Mouse (Mus musculus) midbrain, embryonic 11.5 days (tissue): ENCODE measurements around the gene Luzp1. TPM values are rescaled to one million over a fixed set of nuclear protein-coding genes. Genes with fewer than 3 reads are reported as not detected.
A peak's percentile ranks its signal among the peaks of the same experiment; 100 is the strongest.

Experiments
- ATAC-seq: fragments of 200-750 bp; cut with Nextera tagmentation; 2 replicates; pipeline ENCODE4 v1.8.0; 2017; ENCODE audit warnings: moderate TSS enrichment, moderate library complexity; ENCODE audit not compliant: low FRiP score
- DNase-seq: peaks from one replicate; pipeline ENCODE4 v3.0.0; 2015; ENCODE audit warnings: low spot score; ENCODE audit errors: missing footprints
- H3K27ac ChIP-seq: fragments of 300-500 bp; sonication (generic); 2 replicates; pipeline ENCODE4 v1.5.1; 2014; ENCODE audit warnings: low read depth, low read length
- H3K27me3 ChIP-seq: fragments of 300-500 bp; sonication (generic); 2 replicates; pipeline ENCODE4 v1.6.1; 2014; ENCODE audit warnings: mild to moderate bottlenecking, low read length, moderate library complexity, mixed read lengths; ENCODE audit not compliant: control insufficient read depth, insufficient read depth
- H3K36me3 ChIP-seq: fragments of 300-500 bp; sonication (generic); 2 replicates; pipeline ENCODE4 v1.6.1; 2014; ENCODE audit warnings: mild to moderate bottlenecking, low read length, moderate library complexity, mixed read lengths; ENCODE audit not compliant: control insufficient read depth, insufficient read depth
- H3K4me1 ChIP-seq: fragments of 300-500 bp; sonication (generic); 2 replicates; pipeline ENCODE4 v1.6.1; 2014; ENCODE audit warnings: low read length; ENCODE audit not compliant: control insufficient read depth, insufficient read depth
- H3K4me2 ChIP-seq: fragments of 300-500 bp; sonication (generic); 2 replicates; pipeline ENCODE4 v1.6.1; 2014; ENCODE audit warnings: mild to moderate bottlenecking, moderate library complexity
- H3K4me3 ChIP-seq: fragments of 300-500 bp; sonication (generic); 2 replicates; pipeline ENCODE4 v1.5.1; 2014; ENCODE audit warnings: low read depth, low read length
- H3K9ac ChIP-seq: fragments of 300-500 bp; sonication (generic); 2 replicates; pipeline ENCODE4 v1.6.1; 2014; ENCODE audit warnings: low read length
- H3K9me3 ChIP-seq: fragments of 300-500 bp; sonication (generic); 2 replicates; pipeline ENCODE4 v1.6.1; 2016; ENCODE audit warnings: low read length; ENCODE audit not compliant: control insufficient read depth
- WGBS: fragments of 180-500 bp; shearing (Covaris S2); extraction: QIAGEN DNeasy Blood & Tissue Kit; methylation state at CpG from one replicate; pipeline ENCODE4 v1.1.7; 2014; 5-methylcytosine and 5-hydroxymethylcytosine counted together
- polyA plus RNA-seq: library from polyadenylated mRNA; unstranded; fragments of >200 nt; fragmentation: Nextera tagmentation; extraction: Ambion mirVana; gene quantifications from 2 replicates; pipeline ENCODE4 v1.2.1, GENCODE M21; 2014

Gene Luzp1
- polyA plus RNA-seq, 1 experiment from 2014 or later: 99.5 TPM

- WGBS: 69% methylated on average over 15 of the region's 15 CpGs
- Histone ChIP-seq H3K4me1 (peaks cover 4% of the 10 kb centered on the region; the same call in 1 of the 2 replicates), H3K4me3 (no peak overlapping the region), H3K27ac (no peak overlapping the region), H3K27me3 (no peaks in the 10 kb centered on the region), H3K9me3 (no peaks in the 10 kb centered on the region), H3K36me3 (no peaks in the 10 kb centered on the region), H3K4me2 (no peak overlapping the region), H3K9ac (no peak overlapping the region)
- DNase-seq (no peak), ATAC-seq (no peak)
These were observed 28.1 kb upstream of the Luzp1 start for GRCm38 (mm10) chr4:136441354-136442043.

DNA sequence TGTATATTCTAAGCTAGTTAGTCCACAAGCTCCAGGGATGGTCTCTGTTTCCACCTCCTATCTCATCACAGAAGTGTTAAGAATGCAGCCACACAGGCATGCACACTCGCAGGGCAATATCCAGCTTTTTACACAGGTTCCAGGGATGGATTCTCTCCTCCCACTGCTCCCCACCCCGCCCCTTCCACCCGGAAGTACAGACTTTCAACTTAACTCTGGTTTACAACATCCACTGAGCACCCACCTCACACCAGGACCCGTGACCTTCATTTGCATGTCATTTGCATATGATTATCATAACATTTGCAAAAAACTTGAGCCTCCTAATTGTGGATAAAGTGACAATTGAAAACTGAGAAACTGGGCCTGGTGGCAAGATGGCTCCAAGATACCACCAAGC, 25.0 kb upstream of the Luzp1 start:
- Histone ChIP-seq H3K4me2 (no peak overlapping the region), H3K9me3 (no peaks in the 10 kb centered on the region), H3K4me1 (no peaks in the 10 kb centered on the region), H3K4me3 (no peak overlapping the region), H3K9ac (no peak overlapping the region), H3K36me3 (no peaks in the 10 kb centered on the region), H3K27ac (no peak overlapping the region), H3K27me3 (no peaks in the 10 kb centered on the region)
- DNase-seq: no peak
- WGBS: 79% methylated on average over 4 of the region's 4 CpGs
- ATAC-seq: no peak

GRCm38 (mm10) chr4:136449795-136450194, 19.8 kb upstream of the Luzp1 start:
- no peak overlapping the region for H3K4me3 ChIP-seq
- DNase-seq (no peak), ATAC-seq (no peak)
- WGBS: 90% methylated on average over 5 of the region's 5 CpGs
- no peak overlapping the region for H3K27ac ChIP-seq
- H3K27me3 ChIP-seq: no peaks in the 10 kb centered on the region
- no peaks in the 10 kb centered on the region for H3K4me1 ChIP-seq
- H3K36me3 ChIP-seq: no peaks in the 10 kb centered on the region
- H3K9me3 ChIP-seq: no peaks in the 10 kb centered on the region
- no peak overlapping the region for H3K9ac ChIP-seq
- no peak overlapping the region for H3K4me2 ChIP-seq

GRCm38 (mm10) chr4:136450271-136450670, 19.3 kb upstream of the Luzp1 start:
- WGBS: 80% methylated on average over 4 of the region's 4 CpGs
- Histone ChIP-seq H3K4me1 (no peaks in the 10 kb centered on the region), H3K27me3 (no peaks in the 10 kb centered on the region), H3K27ac (no peak overlapping the region), H3K4me2 (no peak overlapping the region), H3K9ac (no peak overlapping the region), H3K4me3 (no peak overlapping the region), H3K9me3 (no peaks in the 10 kb centered on the region), H3K36me3 (no peaks in the 10 kb centered on the region)
- DNase-seq (no peak), ATAC-seq (no peak)

DNA sequence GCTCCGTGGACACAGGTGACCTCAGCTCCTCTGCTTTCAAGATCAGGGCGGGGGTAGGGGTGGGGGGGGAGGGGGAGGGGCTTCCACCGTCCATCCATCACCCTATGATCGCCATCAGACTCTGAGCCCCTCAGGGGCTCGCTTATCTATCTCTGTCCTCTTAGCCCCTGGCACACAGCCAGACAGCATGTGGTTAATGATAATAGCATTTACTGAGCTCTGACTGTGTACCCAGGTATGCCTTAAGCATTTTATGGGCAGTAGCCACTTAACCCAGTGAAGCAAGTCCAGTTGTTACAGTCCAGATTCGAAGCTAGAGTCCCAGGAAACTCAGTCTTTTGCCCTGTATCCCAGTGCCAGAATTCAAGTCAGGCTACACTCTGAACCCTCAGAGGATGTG, 18.0 kb upstream of the Luzp1 start:
- H3K4me1 ChIP-seq: no peaks in the 10 kb centered on the region
- no peak overlapping the region for H3K4me3 ChIP-seq
- H3K27ac ChIP-seq: no peak overlapping the region
- DNase-seq (no peak), ATAC-seq (no peak)
- no peaks in the 10 kb centered on the region for H3K36me3 ChIP-seq
- 31% methylated on average over 6 of the region's 6 CpGs for WGBS
- H3K4me2 ChIP-seq: no peak overlapping the region
- no peaks in the 10 kb centered on the region for H3K9me3 ChIP-seq
- no peaks in the 10 kb centered on the region for H3K27me3 ChIP-seq
- H3K9ac ChIP-seq: no peak overlapping the region

GRCm38 (mm10) chr4:136452286-136452685, 17.3 kb upstream of the Luzp1 start:
- H3K9me3 ChIP-seq: no peaks in the 10 kb centered on the region
- H3K4me3 ChIP-seq: no peak overlapping the region
- no peak overlapping the region for H3K4me2 ChIP-seq
- DNase-seq (no peak), ATAC-seq (no peak)
- WGBS: 81% methylated on average over 3 of the region's 3 CpGs
- H3K27me3 ChIP-seq: no peaks in the 10 kb centered on the region
- no peak overlapping the region for H3K27ac ChIP-seq
- H3K4me1 ChIP-seq: no peaks in the 10 kb centered on the region
- no peaks in the 10 kb centered on the region for H3K36me3 ChIP-seq
- H3K9ac ChIP-seq: no peak overlapping the region

DNA sequence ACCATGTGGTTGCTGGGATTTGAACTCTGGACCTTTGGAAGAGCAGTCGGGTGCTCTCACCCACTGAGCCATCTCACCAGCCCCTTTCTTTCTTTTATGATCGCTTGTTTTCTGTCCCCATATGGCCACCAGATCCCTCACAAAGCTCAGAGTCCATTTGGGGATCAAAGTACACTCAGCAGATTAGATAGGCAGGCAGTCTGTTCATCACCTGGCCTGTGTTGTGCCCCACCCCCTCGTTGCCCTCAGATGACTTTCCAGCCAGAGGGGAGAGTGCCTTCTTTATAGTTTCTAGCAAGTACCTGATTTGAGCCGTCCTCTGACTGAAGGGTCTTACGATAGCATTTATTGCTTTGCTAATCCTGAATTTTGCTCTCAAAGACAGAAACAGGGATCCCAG, 16.8 kb upstream of the Luzp1 start:
- no peaks in the 10 kb centered on the region for H3K36me3 ChIP-seq
- no peak overlapping the region for H3K9ac ChIP-seq
- H3K27me3 ChIP-seq: no peaks in the 10 kb centered on the region
- no peak overlapping the region for H3K4me2 ChIP-seq
- H3K4me3 ChIP-seq: no peak overlapping the region
- H3K4me1 ChIP-seq: no peaks in the 10 kb centered on the region
- WGBS: 75% methylated on average over 5 of the region's 5 CpGs
- no peak for ATAC-seq
- DNase-seq: no peak
- H3K27ac ChIP-seq: no peak overlapping the region
- no peaks in the 10 kb centered on the region for H3K9me3 ChIP-seq

GRCm38 (mm10) chr4:136454850-136455260, 14.7 kb upstream of the Luzp1 start:
- Histone ChIP-seq H3K4me3 (no peak overlapping the region), H3K27ac (no peak overlapping the region), H3K4me1 (no peaks in the 10 kb centered on the region), H3K9me3 (no peaks in the 10 kb centered on the region), H3K27me3 (no peaks in the 10 kb centered on the region), H3K9ac (no peak overlapping the region), H3K4me2 (no peak overlapping the region), H3K36me3 (no peaks in the 10 kb centered on the region)
- 11% methylated on average over 10 of the region's 10 CpGs for WGBS
- ATAC-seq: no peak
- peak; percentile 99 for DNase-seq

DNA sequence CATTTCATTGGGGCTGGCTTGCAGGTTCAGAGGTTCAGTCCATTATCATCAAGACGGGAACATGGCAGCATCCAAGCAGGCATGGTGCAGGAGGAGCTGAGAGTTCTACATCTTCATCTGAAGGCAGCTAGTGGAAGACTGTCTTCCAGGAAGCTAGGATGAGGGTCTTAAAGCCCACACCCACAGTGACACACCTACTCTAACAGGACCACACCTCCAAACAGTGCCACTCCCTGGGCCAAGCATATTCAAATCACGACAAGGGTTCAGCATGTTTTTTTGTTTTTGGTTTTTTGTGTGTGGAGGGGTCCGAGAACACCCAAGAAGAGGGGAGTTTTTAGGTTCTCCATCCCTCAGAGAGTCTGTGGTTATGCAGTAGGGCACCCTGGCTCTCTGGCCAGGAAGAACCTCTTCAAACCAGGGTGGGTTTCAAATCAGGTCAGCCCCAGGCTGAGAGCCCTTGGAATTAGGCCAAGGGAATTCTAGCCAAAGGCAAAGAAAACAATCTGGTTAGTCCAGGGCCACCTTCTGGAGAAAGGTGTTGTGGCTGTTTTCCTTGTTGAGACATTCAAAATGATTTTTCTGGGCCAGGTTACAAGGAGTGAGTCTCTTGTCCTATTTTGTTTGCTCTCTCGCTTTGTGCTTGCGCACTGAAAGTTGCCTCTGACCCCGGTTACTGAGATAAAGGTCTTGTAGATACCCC, 12.9 kb upstream of the Luzp1 start:
- Histone ChIP-seq H3K27ac (no peak overlapping the region), H3K9ac (no peak overlapping the region), H3K27me3 (peaks cover 4% of the 10 kb centered on the region; the same call in 1 of the 2 replicates), H3K4me1 (peaks cover under 1% of the 10 kb centered on the region; the same call in 1 of the 2 replicates), H3K36me3 (no peaks in the 10 kb centered on the region), H3K9me3 (no peaks in the 10 kb centered on the region), H3K4me2 (no peak overlapping the region), H3K4me3 (no peak overlapping the region)
- ATAC-seq (no peak), DNase-seq (no peak)
- 89% methylated on average over 6 of the region's 6 CpGs for WGBS
